Mouse (Mus musculus): ENCODE results near the gene Tmc8. TPM values are rescaled to one million over a fixed set of nuclear protein-coding genes. Genes with fewer than 3 reads are reported as not detected.

Tmc8 gene
- polyA plus RNA-seq, 1 experiment from 2014 or later = 1.3 TPM

DNA sequence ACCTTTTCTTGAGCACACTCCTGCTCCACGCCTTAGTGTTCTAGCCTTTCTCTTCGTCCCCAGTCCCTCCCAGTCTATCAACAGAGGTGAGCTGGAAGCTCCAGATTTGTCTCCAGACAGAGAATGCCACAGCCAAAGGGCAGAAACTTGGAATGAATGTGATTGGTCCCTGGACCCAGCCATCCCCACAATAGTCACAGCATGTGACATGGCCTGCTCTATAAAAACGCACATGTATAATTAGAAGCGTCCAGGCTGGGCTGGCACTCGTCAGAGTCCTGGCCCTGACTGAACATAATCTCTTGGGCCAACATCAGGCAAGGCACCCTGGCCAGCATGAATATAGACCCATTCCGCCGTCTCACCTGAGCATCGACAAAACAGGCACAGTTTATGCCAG is 37.2 kb downstream of the Tmc8 start:
- H3K4me2 ChIP-seq (replicated peaks) = no peak overlapping the region
- no peak for ATAC-seq (ENCODE audit: insufficient number of reproducible peaks, insufficient read depth, low FRiP score, low TSS enrichment)
- no peaks in the 10 kb centered on the region for H3K27me3 ChIP-seq
- no peak overlapping the region for H3K4me3 ChIP-seq
- no peak overlapping the region for H3K9ac ChIP-seq
- 75% methylated on average over 8 of the region's 8 CpGs for WGBS
- peaks cover 80% of the 10 kb centered on the region for H3K36me3 ChIP-seq
- no peak overlapping the region for H3K27ac ChIP-seq
- H3K4me1 ChIP-seq = peaks cover 9% of the 10 kb centered on the region
- no peaks in the 10 kb centered on the region for H3K9me3 ChIP-seq

DNA sequence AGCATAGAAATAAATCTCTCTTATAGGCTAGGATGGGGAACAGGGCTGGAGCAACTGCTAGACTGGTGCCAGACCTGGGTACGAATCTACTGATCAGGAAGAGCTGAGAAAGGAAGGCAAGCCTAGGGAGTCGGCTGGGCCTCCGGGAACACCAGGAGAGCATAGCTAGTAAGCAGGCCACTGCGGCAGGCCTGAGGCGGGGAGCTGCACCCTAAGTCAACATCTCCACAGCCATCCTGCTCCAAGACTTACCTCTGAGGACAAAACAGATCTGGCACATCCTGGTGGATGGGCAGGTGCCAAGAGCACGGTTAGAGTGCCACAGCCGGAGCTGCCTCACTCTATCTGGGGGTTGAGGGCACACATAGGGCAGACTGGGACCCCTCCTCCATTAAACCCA is 38.3 kb downstream of the Tmc8 start:
- Histone ChIP-seq H3K4me3 (no peak overlapping the region), H3K9me3 (no peaks in the 10 kb centered on the region), H3K4me1 (peaks cover 14% of the 10 kb centered on the region), H3K27ac (no peak overlapping the region), H3K27me3 (no peaks in the 10 kb centered on the region), H3K36me3 (peaks cover 70% of the 10 kb centered on the region), H3K4me2 (replicated peaks) (no peak overlapping the region), H3K9ac (no peak overlapping the region)
- ATAC-seq (ENCODE audit: insufficient number of reproducible peaks, insufficient read depth, low FRiP score, low TSS enrichment) = no peak
- WGBS = 92% methylated on average over 7 of the region's 7 CpGs

- H3K4me3 ChIP-seq = no peak overlapping the region
- H3K27me3 ChIP-seq = no peaks in the 10 kb centered on the region
- ATAC-seq (ENCODE audit: insufficient number of reproducible peaks, insufficient read depth, low FRiP score, low TSS enrichment) = no peak
- H3K36me3 ChIP-seq = peaks cover 54% of the 10 kb centered on the region
- H3K4me1 ChIP-seq = peaks cover 21% of the 10 kb centered on the region
- H3K27ac ChIP-seq = no peak overlapping the region
- WGBS = 80% methylated on average over 9 of the region's 9 CpGs
- no peak overlapping the region for H3K4me2 ChIP-seq (replicated peaks)
- no peaks in the 10 kb centered on the region for H3K9me3 ChIP-seq
- H3K9ac ChIP-seq = no peak overlapping the region
Observed at GRCm38 (mm10) chr11:117821868-117822267, 40.0 kb downstream of the Tmc8 start.

- peaks cover 47% of the 10 kb centered on the region for H3K36me3 ChIP-seq
- no peak overlapping the region for H3K4me2 ChIP-seq (replicated peaks)
- H3K27ac ChIP-seq = no peak overlapping the region
- 84% methylated on average over 7 of the region's 7 CpGs for WGBS
- no peak overlapping the region for H3K9ac ChIP-seq
- no peaks in the 10 kb centered on the region for H3K9me3 ChIP-seq
- no peak for ATAC-seq (ENCODE audit: insufficient number of reproducible peaks, insufficient read depth, low FRiP score, low TSS enrichment)
- no peaks in the 10 kb centered on the region for H3K27me3 ChIP-seq
- no peak overlapping the region for H3K4me3 ChIP-seq
- peaks cover 28% of the 10 kb centered on the region for H3K4me1 ChIP-seq
Observed at GRCm38 (mm10) chr11:117822728-117823241, 40.9 kb downstream of the Tmc8 start.

DNA sequence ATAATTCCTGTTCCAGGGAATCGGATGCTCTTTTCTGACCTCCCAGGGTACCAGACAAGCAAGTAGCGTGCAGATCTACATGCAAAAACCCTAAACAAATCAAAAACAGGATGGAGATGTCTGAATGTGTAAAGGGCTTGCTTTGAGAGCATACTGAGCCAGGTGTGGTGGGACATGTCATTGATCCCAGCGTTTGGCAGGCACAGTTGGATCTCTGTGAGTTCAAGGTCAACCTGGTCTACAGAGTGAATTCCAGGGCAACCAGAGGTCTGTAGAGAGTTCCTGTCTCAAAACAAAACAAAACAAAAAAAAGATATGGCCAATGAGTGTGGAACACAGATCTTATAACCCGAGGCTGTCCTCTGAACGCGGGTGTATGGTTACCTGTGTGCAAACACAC is 41.5 kb downstream of the Tmc8 start:
- Histone ChIP-seq H3K27me3 (no peaks in the 10 kb centered on the region), H3K36me3 (peaks cover 41% of the 10 kb centered on the region), H3K4me3 (no peak overlapping the region), H3K9me3 (no peaks in the 10 kb centered on the region), H3K4me2 (replicated peaks) (no peak overlapping the region), H3K4me1 (peaks cover 35% of the 10 kb centered on the region), H3K27ac (no peak overlapping the region), H3K9ac (no peak overlapping the region)
- 87% methylated on average over 6 of the region's 6 CpGs for WGBS
- ATAC-seq (ENCODE audit: insufficient number of reproducible peaks, insufficient read depth, low FRiP score, low TSS enrichment) = no peak

- Histone ChIP-seq H3K4me3 (peak overlapping the region; percentile 56), H3K9ac (peak overlapping the region; percentile 63), H3K4me1 (peaks cover 41% of the 10 kb centered on the region), H3K36me3 (peaks cover 32% of the 10 kb centered on the region), H3K4me2 (replicated peaks) (peak overlapping the region; percentile 78), H3K27me3 (no peaks in the 10 kb centered on the region), H3K9me3 (no peaks in the 10 kb centered on the region), H3K27ac (0 out of 2 replicates have a peak overlapping the region, but pooled peaks have one; percentile 92)
- peak; percentile 44 for ATAC-seq (ENCODE audit: insufficient number of reproducible peaks, insufficient read depth, low FRiP score, low TSS enrichment)
- 25% methylated on average over 23 of the region's 23 CpGs for WGBS
Observed at GRCm38 (mm10) chr11:117824060-117824969, 42.4 kb downstream of the Tmc8 start.

- peak; percentile 73; the same call in 1 of the 2 replicates for ATAC-seq (ENCODE audit: insufficient number of reproducible peaks, insufficient read depth, low FRiP score, low TSS enrichment)
- Histone ChIP-seq H3K4me3 (peak within 1 kb of the TSS; percentile 56), H3K27ac (peak within 1 kb of the TSS; percentile 92), H3K9me3 (no peaks in the 10 kb centered on the region), H3K36me3 (peaks cover 20% of the 10 kb centered on the region), H3K4me1 (peaks cover 41% of the 10 kb centered on the region), H3K27me3 (no peaks in the 10 kb centered on the region), H3K4me2 (replicated peaks) (peak within 1 kb of the TSS; percentile 78), H3K9ac (peak within 1 kb of the TSS; percentile 63)
- WGBS = under 1% methylated on average over 34 of the region's 34 CpGs
Observed at GRCm38 (mm10) chr11:117825333-117826101, 43.6 kb downstream of the Tmc8 start, which contains the start of the genes Afmid and Tk1. Gene Afmid, plus strand, starts transcription at chr11:117825924. Gene Tk1, minus strand, starts transcription at chr11:117826092.

- H3K4me1 ChIP-seq = peaks cover 41% of the 10 kb centered on the region
- WGBS = 4% methylated on average over 5 of the region's 5 CpGs
- peaks cover 13% of the 10 kb centered on the region for H3K36me3 ChIP-seq
- peak; percentile 8; the same call in 1 of the 2 replicates for ATAC-seq (ENCODE audit: insufficient number of reproducible peaks, insufficient read depth, low FRiP score, low TSS enrichment)
- H3K9ac ChIP-seq = peak overlapping the region; percentile 63
- H3K4me3 ChIP-seq = peak overlapping the region; percentile 56
- no peaks in the 10 kb centered on the region for H3K27me3 ChIP-seq
- peak overlapping the region; percentile 92 for H3K27ac ChIP-seq
- peak overlapping the region; percentile 78 for H3K4me2 ChIP-seq (replicated peaks)
- no peaks in the 10 kb centered on the region for H3K9me3 ChIP-seq
Observed at GRCm38 (mm10) chr11:117826164-117826563, 44.3 kb downstream of the Tmc8 start.

- 0 out of 2 replicates have a peak overlapping the region, but pooled peaks have one; percentile 63 for H3K9ac ChIP-seq
Observed at GRCm38 (mm10) chr11:117826916-117827315, 45.0 kb downstream of the Tmc8 start.

GRCm38 (mm10) chr11:117827386-117827785 is 45.5 kb downstream of the Tmc8 start:
- Histone ChIP-seq H3K9ac (no peak overlapping the region), H3K9me3 (no peaks in the 10 kb centered on the region), H3K27me3 (no peaks in the 10 kb centered on the region), H3K36me3 (peaks cover 1% of the 10 kb centered on the region; the same call in 1 of the 2 replicates), H3K4me1 (peaks cover 45% of the 10 kb centered on the region), H3K4me2 (replicated peaks) (no peak overlapping the region), H3K4me3 (no peak overlapping the region), H3K27ac (no peak overlapping the region)
- 64% methylated on average over 3 of the region's 3 CpGs for WGBS
- no peak for ATAC-seq (ENCODE audit: insufficient number of reproducible peaks, insufficient read depth, low FRiP score, low TSS enrichment)

More at GRCm38 (mm10) chr11:117826916-117827315, 45.0 kb downstream of the Tmc8 start:
- H3K9me3 ChIP-seq = no peaks in the 10 kb centered on the region
- peak overlapping the region; percentile 92; the same call in 1 of the 2 replicates for H3K27ac ChIP-seq
- peaks cover 41% of the 10 kb centered on the region for H3K4me1 ChIP-seq
- H3K4me2 ChIP-seq (replicated peaks) = peak overlapping the region; percentile 78
- no peak for ATAC-seq (ENCODE audit: insufficient number of reproducible peaks, insufficient read depth, low FRiP score, low TSS enrichment)
- H3K27me3 ChIP-seq = no peaks in the 10 kb centered on the region
- peak overlapping the region; percentile 56; the same call in 1 of the 2 replicates for H3K4me3 ChIP-seq
- WGBS = 66% methylated on average over 8 of the region's 8 CpGs
- H3K36me3 ChIP-seq = peaks cover 6% of the 10 kb centered on the region

GRCm38 (mm10) chr11:117828149-117828887 is 46.4 kb downstream of the Tmc8 start:
- WGBS = 76% methylated on average over 18 of the region's 18 CpGs

More at GRCm38 (mm10) chr11:117828149-117828887, 46.4 kb downstream of the Tmc8 start:
- Histone ChIP-seq H3K9ac (0 out of 2 replicates have a peak overlapping the region, but pooled peaks have one; percentile 15), H3K36me3 (no peaks in the 10 kb centered on the region), H3K4me2 (replicated peaks) (no peak overlapping the region), H3K27ac (peak overlapping the region; percentile 9; the same call in 1 of the 2 replicates), H3K4me1 (peaks cover 45% of the 10 kb centered on the region), H3K4me3 (no peak overlapping the region), H3K27me3 (no peaks in the 10 kb centered on the region), H3K9me3 (no peaks in the 10 kb centered on the region)
- no peak for ATAC-seq (ENCODE audit: insufficient number of reproducible peaks, insufficient read depth, low FRiP score, low TSS enrichment)

All from embryonic facial prominence, embryonic 12.5 days (tissue).